Mouse (Mus musculus) gastrocnemius, postnatal 25 days (tissue): ENCODE measurements around the gene Unc45b. TPM values are rescaled to one million over a fixed set of nuclear protein-coding genes. Genes with fewer than 3 reads are reported as not detected.
"Not testable (repeated sequence)": the region's sequence is repeated elsewhere in the genome, so short reads cannot be mapped to it uniquely, and the experiment has no call there.

Experiments used
- DNase-seq: peaks from one replicate; pipeline ENCODE4 v3.0.0; 2022
- total RNA-seq, 2 experiments: library from RNA; stranded (reverse); gene quantifications; 1 replicate in 1 of 2; 2 replicates in 1 of 2; pipeline ENCODE4 v1.2.3; 2021

Unc45b gene
- total RNA-seq, 2 experiments from 2014 or later: 130 to 163 TPM

GRCm38 (mm10) chr11:82891936-82892335 is 18.4 kb upstream of the Unc45b start, which contains the start of gene Fndc8:
Gene Fndc8, plus strand, starts transcription at chr11:82892124.
- no peak for DNase-seq

GRCm38 (mm10) chr11:82897478-82897877 is 12.9 kb upstream of the Unc45b start:
- DNase-seq: no peak

GRCm38 (mm10) chr11:82899720-82900119 is 10.6 kb upstream of the Unc45b start:
- DNase-seq: no peak

- no peak for DNase-seq
Observed at GRCm38 (mm10) chr11:82901606-82902310, 8.6 kb upstream of the Unc45b start.

GRCm38 (mm10) chr11:82904952-82905351 is 5.4 kb upstream of the Unc45b start:
- no peak for DNase-seq

GRCm38 (mm10) chr11:82905816-82906215 is 4.5 kb upstream of the Unc45b start:
- DNase-seq: no peak

GRCm38 (mm10) chr11:82907651-82908607 is 2.4 kb upstream of the Unc45b start, which contains the start of gene Nle1:
Gene Nle1, minus strand, starts transcription at chr11:82908411.
- DNase-seq: peak; percentile 84

GRCm38 (mm10) chr11:82908608-82908989 is 1.8 kb upstream of the Unc45b start:
- DNase-seq: no peak

GRCm38 (mm10) chr11:82910679-82911389 is 484 bp downstream of the Unc45b start:
- peak; percentile 85 for DNase-seq

GRCm38 (mm10) chr11:82914711-82915352 is 4.5 kb downstream of the Unc45b start:
- no peak for DNase-seq

GRCm38 (mm10) chr11:82920768-82921167 is 10.4 kb downstream of the Unc45b start:
- no peak for DNase-seq

- no peak for DNase-seq
Observed at GRCm38 (mm10) chr11:82921691-82922090, 11.3 kb downstream of the Unc45b start.

GRCm38 (mm10) chr11:82923910-82924309 is 13.6 kb downstream of the Unc45b start:
- DNase-seq: not testable (repeated sequence)

GRCm38 (mm10) chr11:82928897-82929632 is 18.7 kb downstream of the Unc45b start:
- DNase-seq: no peak

GRCm38 (mm10) chr11:82929633-82929950 is 19.2 kb downstream of the Unc45b start:
- no peak for DNase-seq

GRCm38 (mm10) chr11:82930391-82930955 is 20.1 kb downstream of the Unc45b start:
- DNase-seq: not testable (repeated sequence)

- DNase-seq: not testable (repeated sequence)
Observed at GRCm38 (mm10) chr11:82931161-82931560, 20.8 kb downstream of the Unc45b start.

- not testable (repeated sequence) for DNase-seq
Observed at GRCm38 (mm10) chr11:82931671-82932450, 21.5 kb downstream of the Unc45b start.

- no peak for DNase-seq
Observed at GRCm38 (mm10) chr11:82933186-82933585, 22.8 kb downstream of the Unc45b start.

GRCm38 (mm10) chr11:82943336-82943735 is 33.0 kb downstream of the Unc45b start:
- no peak for DNase-seq
